ENCODE assay signal across 13 mouse cellular contexts in genomic region chr3:30987396-30988318, GRCm38 (mm10). TPM values are rescaled to one million over a fixed set of nuclear protein-coding genes. Genes with fewer than 3 reads are reported as not detected.
DNase-seq lines count a peak whose midpoint lies in the region; ATAC-seq and TF ChIP-seq lines count a peak whose summit lies in the region.
"Had no signal": no experiment of that assay in that cellular context is flagged by ENCODE, and none has a peak within 500 bp of the region (broad histone marks: within the 10 kb centered on the region; RNA-seq: fewer than 3 reads in every experiment).

No protein-coding gene starts in this region.

- no peaks in the 10 kb centered on the region for H3K4me1 ChIP-seq in neural tube, embryonic 14.5 days (ENCODE audit: control insufficient read depth, insufficient read depth, low read length)
- peaks cover 4% of the 10 kb centered on the region for H3K4me1 ChIP-seq in heart, embryonic 16.5 days (ENCODE audit: control insufficient read depth, insufficient read depth, low read length)
- H3K4me1 ChIP-seq in liver, embryonic 14.5 days (replicated peaks; ENCODE audit: control insufficient read depth in 2 of 2, insufficient read depth in 2 of 2, low read length in 1 of 2) = peaks cover 0 to 4% of the 10 kb centered on the region in 2 experiments; a peak in 1 of 4 replicates
- H3K4me1 ChIP-seq: midbrain, embryonic 12.5 days had no signal

- DNase-seq in neural tube, embryonic 10.5 days (ENCODE audit: extremely low spot score, low spot score) = no peak
- no peak for DNase-seq in liver, embryonic 14.5 days (ENCODE audit: low read depth in 3 of 3, low spot score in 3 of 3)
- no peak for DNase-seq in urinary bladder, postnatal 4 days (ENCODE audit: low spot score in 2 of 2)
- no peak for DNase-seq in right cerebral cortex, postnatal 14 days
- no peak for DNase-seq in cerebellum, postnatal 25 days
- DNase-seq in left cerebral cortex, postnatal 10 days (ENCODE audit: extremely low spot score in 1 of 2, low spot score in 2 of 2) = no peak
- DNase-seq: cerebellum, postnatal 36 days; kidney, adult 18-20 months; thymus, postnatal 4 days had no signal

- H3K27ac ChIP-seq in neural tube, embryonic 14.5 days (ENCODE audit: low read depth, low read length) = no peak overlapping the region
- H3K27ac ChIP-seq in heart, embryonic 16.5 days (ENCODE audit: low read length) = peak overlapping the region; percentile 89
- H3K27ac ChIP-seq in liver, embryonic 14.5 days = no peak overlapping the region
- H3K27ac ChIP-seq: limb, embryonic 13.5 days; midbrain, embryonic 12.5 days had no signal

- H3K27me3 ChIP-seq in neural tube, embryonic 14.5 days (ENCODE audit: control insufficient read depth, insufficient read depth, low read length) = no peaks in the 10 kb centered on the region
- no peaks in the 10 kb centered on the region for H3K27me3 ChIP-seq in heart, embryonic 16.5 days (ENCODE audit: control insufficient read depth, insufficient read depth, low read length)
- no peaks in the 10 kb centered on the region for H3K27me3 ChIP-seq in liver, embryonic 14.5 days (ENCODE audit: control insufficient read depth, insufficient read depth, low read length)
- H3K27me3 ChIP-seq: limb, embryonic 13.5 days; midbrain, embryonic 12.5 days had no signal

- no peak for TF ChIP-seq EP300 in liver, embryonic 14.5 days (IDR thresholded peaks at IDR 0.05; ENCODE audit: low read depth)

- no peak overlapping the region for H3K4me2 ChIP-seq in neural tube, embryonic 14.5 days (ENCODE audit: low read depth, low read length)
- H3K4me2 ChIP-seq in heart, embryonic 16.5 days (ENCODE audit: low read depth, low read length) = peak overlapping the region; percentile 51
- no peak overlapping the region for H3K4me2 ChIP-seq in liver, embryonic 14.5 days (ENCODE audit: low read depth)
- H3K4me2 ChIP-seq: limb, embryonic 13.5 days; midbrain, embryonic 12.5 days had no signal

- no peak overlapping the region for H3K9ac ChIP-seq in neural tube, embryonic 14.5 days (replicated peaks; ENCODE audit: low read depth, low read length)
- peak overlapping the region; percentile 33; the same call in 1 of the 2 replicates for H3K9ac ChIP-seq in heart, embryonic 16.5 days (ENCODE audit: low read length)
- no peak overlapping the region for H3K9ac ChIP-seq in liver, embryonic 14.5 days (replicated peaks)
- H3K9ac ChIP-seq: limb, embryonic 13.5 days; midbrain, embryonic 12.5 days had no signal

- intact Hi-C loops in left cerebral cortex, postnatal 10 days (cut with DNase I) = no loop called here

- ATAC-seq in neural tube, embryonic 14.5 days (ENCODE audit: low read depth) = peak; percentile 58; the same call in 1 of the 2 replicates
- ATAC-seq in heart, embryonic 16.5 days (replicated peaks; ENCODE audit: extremely low read depth, insufficient read depth, low FRiP score) = peak; percentile 98
- ATAC-seq in liver, embryonic 14.5 days (ENCODE audit: insufficient read depth) = peak; percentile 74

- 88% methylated on average over 9 of the region's 9 CpGs for WGBS in neural tube, embryonic 14.5 days
- 41% methylated on average over 9 of the region's 9 CpGs for WGBS in heart, embryonic 16.5 days
- WGBS in liver, embryonic 14.5 days (ENCODE audit: insufficient replicate concordance) = 44% methylated on average over 9 of the region's 9 CpGs

- TF ChIP-seq CTCF in liver, embryonic 14.5 days (IDR thresholded peaks at IDR 0.05; ENCODE audit: low read depth) = no peak

- no peaks in the 10 kb centered on the region for H3K9me3 ChIP-seq in neural tube, embryonic 14.5 days (ENCODE audit: control insufficient read depth, low read length)
- no peaks in the 10 kb centered on the region for H3K9me3 ChIP-seq in heart, embryonic 16.5 days (replicated peaks; ENCODE audit: control insufficient read depth, low read length)
- H3K9me3 ChIP-seq in liver, embryonic 14.5 days (ENCODE audit: control insufficient read depth, low read length) = no peaks in the 10 kb centered on the region
- H3K9me3 ChIP-seq: limb, embryonic 13.5 days; midbrain, embryonic 12.5 days had no signal

- H3K36me3 ChIP-seq in neural tube, embryonic 14.5 days (ENCODE audit: control insufficient read depth, insufficient read depth, low read length) = no peaks in the 10 kb centered on the region
- no peaks in the 10 kb centered on the region for H3K36me3 ChIP-seq in heart, embryonic 16.5 days (ENCODE audit: control insufficient read depth, insufficient read depth)
- no peaks in the 10 kb centered on the region for H3K36me3 ChIP-seq in liver, embryonic 14.5 days (replicated peaks; ENCODE audit: control insufficient read depth, insufficient read depth, low read depth)
- H3K36me3 ChIP-seq: limb, embryonic 13.5 days; midbrain, embryonic 12.5 days had no signal

- no peak overlapping the region for H3K4me3 ChIP-seq in neural tube, embryonic 14.5 days (ENCODE audit: low read depth, low read length)
- H3K4me3 ChIP-seq in heart, embryonic 16.5 days (ENCODE audit: low read length) = peak overlapping the region; percentile 0; the same call in 1 of the 2 replicates
- no peak overlapping the region for H3K4me3 ChIP-seq in liver, embryonic 14.5 days (ENCODE audit: insufficient read depth in 1 of 2, low read depth in 2 of 2, low read length in 2 of 2)
- H3K4me3 ChIP-seq: limb, embryonic 13.5 days; midbrain, embryonic 12.5 days had no signal

RNA-seq across cellular contexts. Expression of gene Prkci, which starts 7.9 kb away (rescaled TPM):
- 30.2 and 42.7 TPM in 2 replicates for polyA plus RNA-seq in neural tube, embryonic 14.5 days (2014; fragmentation: Nextera tagmentation; extraction: Ambion mirVana)
- 16.9 and 17.1 TPM in 2 replicates for polyA plus RNA-seq in heart, embryonic 16.5 days (2015; fragmentation: Nextera tagmentation; extraction: Ambion mirVana)
- 3.4 and 4.6 TPM in 2 replicates for polyA plus RNA-seq in liver, embryonic 14.5 days (2012; rRNA removed)
- 5.1 and 5.3 TPM in 2 replicates for polyA plus RNA-seq in liver, embryonic 14.5 days (2014; fragmentation: Nextera tagmentation; extraction: Ambion mirVana)
- 10 to 100 TPM; 51.7 to 55.5 TPM for total RNA-seq in left cerebral cortex, postnatal 10 days (2021)

RNA-seq across cellular contexts. Expression of gene Phc3, which starts 18.4 kb away (rescaled TPM):
- 11.0 and 13.5 TPM in 2 replicates for polyA plus RNA-seq in neural tube, embryonic 14.5 days (2014; fragmentation: Nextera tagmentation; extraction: Ambion mirVana)
- 5.6 and 5.8 TPM in 2 replicates for polyA plus RNA-seq in heart, embryonic 16.5 days (2015; fragmentation: Nextera tagmentation; extraction: Ambion mirVana)
- 2.6 and 2.9 TPM in 2 replicates for polyA plus RNA-seq in liver, embryonic 14.5 days (2012; rRNA removed)
- polyA plus RNA-seq in liver, embryonic 14.5 days (2014; fragmentation: Nextera tagmentation; extraction: Ambion mirVana) = 1.5 and 1.9 TPM in 2 replicates
- 10 to 100 TPM; 33.2 to 34.8 TPM for total RNA-seq in left cerebral cortex, postnatal 10 days (2021)
